15 mouse cellular contexts compared by ENCODE assay signal in genomic region chr3:75633635-75634034, GRCm38 (mm10).
DNase-seq lines count a peak whose midpoint lies in the region; ATAC-seq and TF ChIP-seq lines count a peak whose summit lies in the region.
"Had no signal": no experiment of that assay in that cellular context is flagged by ENCODE, and none has a peak within 500 bp of the region (broad histone marks: within the 10 kb centered on the region; RNA-seq: fewer than 3 reads in every experiment).

No protein-coding gene starts in this region.

- no peaks in the 10 kb centered on the region for H3K9me3 ChIP-seq in heart, embryonic 10.5 days
- no peaks in the 10 kb centered on the region for H3K9me3 ChIP-seq in hindbrain, embryonic 16.5 days (ENCODE audit: control insufficient read depth, low read length)
- H3K9me3 ChIP-seq: limb, embryonic 12.5 days had no signal

- no peaks in the 10 kb centered on the region for H3K4me1 ChIP-seq in heart, adult 2 months (ENCODE audit: control insufficient read depth, insufficient read depth, low read length)
- no peaks in the 10 kb centered on the region for H3K4me1 ChIP-seq in heart, embryonic 10.5 days
- no peaks in the 10 kb centered on the region; the same call in 1 of the 2 replicates for H3K4me1 ChIP-seq in hindbrain, embryonic 16.5 days (ENCODE audit: control insufficient read depth, insufficient read depth, low read depth, low read length)

- H3K27ac ChIP-seq in heart, adult 2 months: 0 out of 2 replicates have a peak overlapping the region, but pooled peaks have one; percentile 20
- no peak overlapping the region for H3K27ac ChIP-seq in heart, embryonic 10.5 days
- H3K27ac ChIP-seq in hindbrain, embryonic 16.5 days (ENCODE audit: low read depth, low read length): no peak overlapping the region
- H3K27ac ChIP-seq: kidney, postnatal 0 days; limb, embryonic 12.5 days had no signal

- no peak overlapping the region for H3K9ac ChIP-seq in heart, adult 2 months (ENCODE audit: low read depth, low read length)
- no peak overlapping the region for H3K9ac ChIP-seq in hindbrain, embryonic 16.5 days (ENCODE audit: low read depth, low read length)
- H3K9ac ChIP-seq: forebrain, postnatal 0 days; limb, embryonic 12.5 days; lung, embryonic 14.5 days had no signal

- ATAC-seq in hindbrain, embryonic 16.5 days: peak; percentile 73
- ATAC-seq in neutrophil, adult 5-6 weeks (ENCODE audit: extremely low read depth, insufficient number of reproducible peaks, low FRiP score, poor library complexity, severe bottlenecking): peak; percentile 85
- no peak for ATAC-seq in frontal cortex, adult (ENCODE audit: low TSS enrichment)
- ATAC-seq: forebrain, postnatal 0 days had no signal

- WGBS in heart, adult 2 months: 61% methylated on average over 4 of the region's 4 CpGs
- WGBS in heart, embryonic 10.5 days: 66% methylated on average over 4 of the region's 4 CpGs
- 42% methylated on average over 4 of the region's 4 CpGs for WGBS in hindbrain, embryonic 16.5 days

- no peaks in the 10 kb centered on the region for H3K79me2 ChIP-seq in heart, adult 2 months (replicated peaks; ENCODE audit: control insufficient read depth, insufficient read depth, low read length)

- H3K36me3 ChIP-seq in heart, adult 2 months (ENCODE audit: control insufficient read depth, insufficient read depth, low read length): no peaks in the 10 kb centered on the region
- H3K36me3 ChIP-seq in heart, embryonic 10.5 days: no peaks in the 10 kb centered on the region
- H3K36me3 ChIP-seq in hindbrain, embryonic 16.5 days (ENCODE audit: control insufficient read depth, insufficient read depth, low read length): peaks cover 2% of the 10 kb centered on the region
- H3K36me3 ChIP-seq: limb, embryonic 12.5 days had no signal

- DNase-seq in heart, adult 2 months: peak in 1 of 2 experiments; percentile 15
- DNase-seq in heart, embryonic 10.5 days (ENCODE audit: low spot score): no peak
- peak; percentile 9 for DNase-seq in embryo, embryonic 10.5 days (ENCODE audit: low spot score)
- no peak for DNase-seq in thymus, postnatal 4 days
- DNase-seq in frontal cortex, postnatal 25 days (ENCODE audit: low spot score in 2 of 2): no peak
- DNase-seq: adrenal gland, postnatal 14 days; forebrain, postnatal 0 days; heart, adult 11 months; heart, postnatal 4 days; lung, embryonic 14.5 days had no signal

- H3K4me2 ChIP-seq in hindbrain, embryonic 16.5 days (ENCODE audit: low read length): no peak overlapping the region
- H3K4me2 ChIP-seq: limb, embryonic 12.5 days; lung, embryonic 14.5 days had no signal

- TF ChIP-seq POLR2A in heart, adult 2 months (IDR thresholded peaks at IDR 0.05; ENCODE audit: insufficient read depth, low read depth, low read length): no peak

- intact Hi-C loops in heart, adult 2 months (cut with DNase I): no loop called here

- no peaks in the 10 kb centered on the region for H3K27me3 ChIP-seq in heart, adult 2 months (ENCODE audit: control insufficient read depth, insufficient read depth, low read length)
- no peaks in the 10 kb centered on the region for H3K27me3 ChIP-seq in heart, embryonic 10.5 days (ENCODE audit: insufficient read depth, poor library complexity, severe bottlenecking)
- H3K27me3 ChIP-seq in hindbrain, embryonic 16.5 days (replicated peaks; ENCODE audit: control insufficient read depth, insufficient read depth, low read length): no peaks in the 10 kb centered on the region
- H3K27me3 ChIP-seq: limb, embryonic 12.5 days had no signal

- TF ChIP-seq CTCF in heart, adult 2 months (IDR thresholded peaks at IDR 0.05): no peak

- TF ChIP-seq EP300 in heart, adult 2 months (IDR thresholded peaks at IDR 0.05; ENCODE audit: insufficient read depth, low read depth, low read length): no peak

- H3K4me3 ChIP-seq in heart, adult 2 months: no peak overlapping the region
- no peak overlapping the region for H3K4me3 ChIP-seq in heart, embryonic 10.5 days
- H3K4me3 ChIP-seq in hindbrain, embryonic 16.5 days (ENCODE audit: low read length): no peak overlapping the region
- H3K4me3 ChIP-seq: limb, embryonic 12.5 days had no signal
